Mouse (Mus musculus): Measurements from ENCODE around the gene Htr6. TPM values are rescaled to one million over a fixed set of nuclear protein-coding genes. Genes with fewer than 3 reads are reported as not detected.

Gene Htr6
- polyA plus RNA-seq, 1 experiment, result not detected

- no peak overlapping the region for H3K27ac ChIP-seq (ENCODE audit: control insufficient read depth, insufficient read depth, low read length)
- WGBS, result 79% methylated on average over 5 of the region's 5 CpGs
- no peak overlapping the region for H3K4me3 ChIP-seq (ENCODE audit: control insufficient read depth, insufficient read depth, low read length)
- H3K27me3 ChIP-seq (ENCODE audit: control insufficient read depth, insufficient read depth, low read length), result peaks cover 6% of the 10 kb centered on the region; the same call in 1 of the 2 replicates
- H3K36me3 ChIP-seq (ENCODE audit: control insufficient read depth, insufficient read depth, low read length), result no peaks in the 10 kb centered on the region
- TF ChIP-seq POLR2A (IDR thresholded peaks at IDR 0.05; ENCODE audit: control insufficient read depth, extremely low read depth, insufficient read depth, low read length, poor library complexity) (no peak), CTCF (IDR thresholded peaks at IDR 0.05; ENCODE audit: borderline replicate concordance, control insufficient read depth, extremely low read depth, insufficient read depth, low read length, poor library complexity) (no peak)
- DNase-seq, result no peak
- no peaks in the 10 kb centered on the region for H3K4me1 ChIP-seq (replicated peaks; ENCODE audit: control insufficient read depth, insufficient read depth, low read length)
Observed at GRCm38 (mm10) chr4:139096201-139096600, 20.8 kb upstream of the Htr6 start.

DNA sequence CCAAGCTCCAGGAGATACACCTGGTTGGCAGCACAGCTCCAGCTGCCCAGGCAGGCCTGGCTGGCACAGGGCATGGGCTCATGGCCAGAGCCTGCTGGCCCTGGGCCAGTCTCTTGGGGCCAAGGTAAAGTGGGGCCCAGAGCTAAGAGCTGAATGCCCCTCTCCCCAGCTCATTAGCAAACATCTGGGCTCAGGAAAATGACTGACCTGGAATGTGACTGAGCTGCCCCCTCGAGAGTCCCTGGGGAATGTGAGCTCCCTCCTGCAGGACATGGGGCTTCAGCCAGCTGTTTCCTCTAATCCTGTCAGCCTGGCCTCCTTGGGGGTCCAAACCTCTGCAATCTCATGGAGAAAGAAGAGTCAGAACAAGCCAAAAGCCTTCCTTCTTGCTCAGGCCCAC lies 20.0 kb upstream of the Htr6 start:
- no peak overlapping the region for H3K27ac ChIP-seq (ENCODE audit: control insufficient read depth, insufficient read depth, low read length)
- no peak overlapping the region for H3K4me3 ChIP-seq (ENCODE audit: control insufficient read depth, insufficient read depth, low read length)
- DNase-seq, result no peak
- no peaks in the 10 kb centered on the region for H3K36me3 ChIP-seq (ENCODE audit: control insufficient read depth, insufficient read depth, low read length)
- 82% methylated on average over 1 of the region's 1 CpGs for WGBS
- H3K27me3 ChIP-seq (ENCODE audit: control insufficient read depth, insufficient read depth, low read length), result peaks cover 6% of the 10 kb centered on the region; the same call in 1 of the 2 replicates
- TF ChIP-seq CTCF (IDR thresholded peaks at IDR 0.05; ENCODE audit: borderline replicate concordance, control insufficient read depth, extremely low read depth, insufficient read depth, low read length, poor library complexity) (no peak), POLR2A (IDR thresholded peaks at IDR 0.05; ENCODE audit: control insufficient read depth, extremely low read depth, insufficient read depth, low read length, poor library complexity) (no peak)
- H3K4me1 ChIP-seq (replicated peaks; ENCODE audit: control insufficient read depth, insufficient read depth, low read length), result no peaks in the 10 kb centered on the region

GRCm38 (mm10) chr4:139093196-139093530 lies 17.8 kb upstream of the Htr6 start:
- H3K4me1 ChIP-seq (replicated peaks; ENCODE audit: control insufficient read depth, insufficient read depth, low read length), result no peaks in the 10 kb centered on the region
- H3K4me3 ChIP-seq (ENCODE audit: control insufficient read depth, insufficient read depth, low read length), result no peak overlapping the region
- DNase-seq, result no peak
- H3K27me3 ChIP-seq (ENCODE audit: control insufficient read depth, insufficient read depth, low read length), result peaks cover 6% of the 10 kb centered on the region; the same call in 1 of the 2 replicates
- 58% methylated on average over 13 of the region's 13 CpGs for WGBS
- H3K36me3 ChIP-seq (ENCODE audit: control insufficient read depth, insufficient read depth, low read length), result no peaks in the 10 kb centered on the region
- no peak overlapping the region for H3K27ac ChIP-seq (ENCODE audit: control insufficient read depth, insufficient read depth, low read length)
- TF ChIP-seq POLR2A (IDR thresholded peaks at IDR 0.05; ENCODE audit: control insufficient read depth, extremely low read depth, insufficient read depth, low read length, poor library complexity), result no peak
- no peak for TF ChIP-seq CTCF (IDR thresholded peaks at IDR 0.05; ENCODE audit: borderline replicate concordance, control insufficient read depth, extremely low read depth, insufficient read depth, low read length, poor library complexity)

GRCm38 (mm10) chr4:139092356-139093195 lies 17.2 kb upstream of the Htr6 start, which contains the start of gene Nbl1:
Nbl1 (minus strand) TSS chr4:139092993.
- no peak for DNase-seq

DNA sequence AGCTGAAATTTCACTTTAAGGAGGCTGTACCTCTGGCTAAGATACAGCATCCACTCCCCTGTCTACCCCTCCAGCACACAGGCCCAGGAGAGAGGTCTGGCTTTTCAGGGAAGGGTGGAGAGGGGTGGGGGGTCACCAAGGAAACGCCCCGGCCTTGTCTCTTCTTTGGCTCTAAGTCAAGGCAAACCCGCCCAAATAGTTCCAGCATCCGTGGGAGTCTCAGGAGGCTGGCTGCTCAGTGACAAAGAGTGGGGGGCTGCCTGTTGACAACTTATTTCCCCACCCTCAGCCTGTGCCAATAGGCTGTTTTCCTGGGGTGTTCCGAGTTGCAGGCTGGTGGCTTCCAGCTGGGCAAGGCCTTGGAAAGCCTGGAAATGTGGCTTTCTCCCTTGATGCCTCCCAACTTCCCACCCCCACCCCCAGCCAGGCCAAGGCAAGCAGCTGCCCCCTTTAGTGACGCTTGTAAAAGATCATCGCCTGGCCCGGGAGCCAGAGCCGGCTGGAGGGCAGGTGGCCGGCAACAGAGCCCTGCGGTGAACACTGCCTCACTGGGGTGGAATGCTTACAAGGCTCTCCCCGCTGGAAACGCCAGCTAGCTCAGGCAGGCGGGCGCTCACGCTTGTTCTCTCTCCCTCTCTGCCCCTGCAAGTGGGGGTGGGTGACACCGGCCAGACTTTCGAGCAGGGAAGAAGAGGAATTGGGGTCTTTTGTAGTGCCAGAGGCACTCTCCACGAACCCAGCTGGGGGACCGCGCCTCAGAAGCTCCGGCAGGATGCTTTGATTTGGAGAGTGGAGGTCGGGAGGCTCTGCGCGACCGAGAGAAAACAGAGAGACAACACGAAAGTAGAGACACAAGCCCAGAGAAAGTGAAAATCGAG lies 16.3 kb upstream of the Htr6 start:
- H3K4me3 ChIP-seq (ENCODE audit: control insufficient read depth, insufficient read depth, low read length), result no peak overlapping the region; the same call in 1 of the 2 replicates
- H3K27me3 ChIP-seq (ENCODE audit: control insufficient read depth, insufficient read depth, low read length), result peaks cover 6% of the 10 kb centered on the region; the same call in 1 of the 2 replicates
- H3K4me1 ChIP-seq (replicated peaks; ENCODE audit: control insufficient read depth, insufficient read depth, low read length), result no peaks in the 10 kb centered on the region
- no peak overlapping the region for H3K27ac ChIP-seq (ENCODE audit: control insufficient read depth, insufficient read depth, low read length)
- DNase-seq, result no peak
- 14% methylated on average over 28 of the region's 28 CpGs for WGBS
- TF ChIP-seq POLR2A (IDR thresholded peaks at IDR 0.05; ENCODE audit: control insufficient read depth, extremely low read depth, insufficient read depth, low read length, poor library complexity), result no peak
- TF ChIP-seq CTCF (IDR thresholded peaks at IDR 0.05; ENCODE audit: borderline replicate concordance, control insufficient read depth, extremely low read depth, insufficient read depth, low read length, poor library complexity), result no peak
- no peaks in the 10 kb centered on the region for H3K36me3 ChIP-seq (ENCODE audit: control insufficient read depth, insufficient read depth, low read length)

More at GRCm38 (mm10) chr4:139092356-139093195, 17.2 kb upstream of the Htr6 start, which contains the start of gene Nbl1:
- no peaks in the 10 kb centered on the region for H3K4me1 ChIP-seq (replicated peaks; ENCODE audit: control insufficient read depth, insufficient read depth, low read length)
- H3K4me3 ChIP-seq (ENCODE audit: control insufficient read depth, insufficient read depth, low read length), result peak within 1 kb of the TSS; percentile 8
- no peak for TF ChIP-seq CTCF (IDR thresholded peaks at IDR 0.05; ENCODE audit: borderline replicate concordance, control insufficient read depth, extremely low read depth, insufficient read depth, low read length, poor library complexity)
- no peak for TF ChIP-seq POLR2A (IDR thresholded peaks at IDR 0.05; ENCODE audit: control insufficient read depth, extremely low read depth, insufficient read depth, low read length, poor library complexity)
- peaks cover 6% of the 10 kb centered on the region; the same call in 1 of the 2 replicates for H3K27me3 ChIP-seq (ENCODE audit: control insufficient read depth, insufficient read depth, low read length)
- no peaks in the 10 kb centered on the region for H3K36me3 ChIP-seq (ENCODE audit: control insufficient read depth, insufficient read depth, low read length)
- H3K27ac ChIP-seq (ENCODE audit: control insufficient read depth, insufficient read depth, low read length), result no peak within 1 kb of the TSS
- 4% methylated on average over 105 of the region's 105 CpGs for WGBS

DNA sequence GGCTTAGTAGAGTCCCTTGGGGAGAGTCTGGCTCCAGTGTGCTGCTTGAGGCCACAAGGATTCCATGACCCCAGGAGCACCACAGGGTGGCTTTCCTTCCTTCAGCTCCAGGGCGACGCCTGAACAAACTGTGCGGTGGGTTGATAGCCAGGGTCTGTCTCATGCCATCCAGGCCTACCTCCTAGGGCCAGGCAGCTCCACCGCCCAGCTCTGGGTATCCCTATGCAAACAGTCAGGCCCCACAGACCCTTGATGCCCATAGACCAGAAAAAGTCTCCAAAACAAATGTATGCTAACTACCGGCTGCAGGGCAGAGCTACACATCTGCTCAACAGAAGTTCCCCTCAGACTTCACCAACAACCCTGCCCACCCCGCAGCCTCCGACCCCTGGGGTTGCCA lies 15.7 kb upstream of the Htr6 start:
- H3K27ac ChIP-seq (ENCODE audit: control insufficient read depth, insufficient read depth, low read length), result no peak overlapping the region

More for the DNA sequence above, 15.7 kb upstream of the Htr6 start:
- no peak overlapping the region for H3K4me3 ChIP-seq (ENCODE audit: control insufficient read depth, insufficient read depth, low read length)
- H3K27me3 ChIP-seq (ENCODE audit: control insufficient read depth, insufficient read depth, low read length), result peaks cover 6% of the 10 kb centered on the region; the same call in 1 of the 2 replicates
- no peak for TF ChIP-seq CTCF (IDR thresholded peaks at IDR 0.05; ENCODE audit: borderline replicate concordance, control insufficient read depth, extremely low read depth, insufficient read depth, low read length, poor library complexity)
- no peak for TF ChIP-seq POLR2A (IDR thresholded peaks at IDR 0.05; ENCODE audit: control insufficient read depth, extremely low read depth, insufficient read depth, low read length, poor library complexity)
- H3K4me1 ChIP-seq (replicated peaks; ENCODE audit: control insufficient read depth, insufficient read depth, low read length), result no peaks in the 10 kb centered on the region
- WGBS, result 63% methylated on average over 7 of the region's 7 CpGs
- no peaks in the 10 kb centered on the region for H3K36me3 ChIP-seq (ENCODE audit: control insufficient read depth, insufficient read depth, low read length)
- DNase-seq, result no peak
